Mouse (Mus musculus) thymus, postnatal 0 days (tissue): Measurements from ENCODE around the gene Krt82. TPM values are rescaled to one million over a fixed set of nuclear protein-coding genes. Genes with fewer than 3 reads are reported as not detected.

Experiments
- DNase-seq: peaks from one replicate; pipeline ENCODE4 v3.0.0-alpha.2; 2015; ENCODE audit warnings: low spot score
- polyA plus RNA-seq: library from polyadenylated mRNA; unstranded; fragments of >200 nt; fragmentation: Nextera tagmentation; extraction: Ambion mirVana; gene quantifications from 2 replicates; pipeline ENCODE4 v1.2.1, GENCODE M21; 2015

The Krt82 gene
- polyA plus RNA-seq: 0.05 and 0.08 TPM in 2 replicates

GRCm38 (mm10) chr15:101550567-101550966 is at the start of gene Krt82:
TSS of gene Krt82 (minus strand) at chr15:101550667.
- no peak for DNase-seq

DNA sequence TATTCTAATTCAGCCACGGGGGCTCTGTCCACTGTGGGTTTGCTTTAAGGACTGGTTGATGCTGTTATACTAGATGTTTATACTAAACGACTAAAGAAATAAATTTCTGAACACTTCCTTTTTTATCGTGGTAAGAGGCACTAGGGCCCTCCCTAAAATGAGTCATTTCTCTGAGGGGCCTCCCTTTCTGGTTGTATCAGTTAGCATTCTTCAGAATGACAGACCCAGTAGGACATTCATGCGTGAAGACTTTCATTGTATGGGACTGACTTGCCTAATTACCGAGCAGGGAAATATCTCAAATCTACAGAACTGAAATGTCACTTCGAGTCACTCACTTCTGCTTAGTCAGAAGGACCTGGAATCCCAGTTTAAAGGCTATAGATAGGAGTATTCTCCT is 48.7 kb upstream of the Krt82 start:
- no peak for DNase-seq

DNA sequence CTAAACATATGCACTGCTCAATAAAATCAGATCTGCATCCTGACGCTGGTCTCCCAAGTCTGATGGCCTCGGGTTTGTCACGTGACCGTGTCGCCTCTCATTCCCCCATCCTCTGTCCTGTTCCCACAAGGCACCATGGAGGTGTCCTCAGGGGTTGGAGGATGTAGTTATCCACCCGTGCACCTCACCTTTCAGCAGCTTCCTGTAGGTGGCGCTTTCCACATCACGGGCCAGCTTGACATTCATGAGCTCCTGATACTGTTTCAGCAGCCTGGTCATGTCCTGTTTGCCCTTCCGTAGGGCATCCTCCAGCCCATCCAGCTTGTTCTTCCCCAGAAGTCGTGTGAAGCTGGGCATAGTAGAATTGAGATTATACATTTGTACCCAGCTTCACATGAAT is 37.7 kb upstream of the Krt82 start:
- DNase-seq: no peak

GRCm38 (mm10) chr15:101584456-101584855 is 34.0 kb upstream of the Krt82 start:
- no peak for DNase-seq

DNA sequence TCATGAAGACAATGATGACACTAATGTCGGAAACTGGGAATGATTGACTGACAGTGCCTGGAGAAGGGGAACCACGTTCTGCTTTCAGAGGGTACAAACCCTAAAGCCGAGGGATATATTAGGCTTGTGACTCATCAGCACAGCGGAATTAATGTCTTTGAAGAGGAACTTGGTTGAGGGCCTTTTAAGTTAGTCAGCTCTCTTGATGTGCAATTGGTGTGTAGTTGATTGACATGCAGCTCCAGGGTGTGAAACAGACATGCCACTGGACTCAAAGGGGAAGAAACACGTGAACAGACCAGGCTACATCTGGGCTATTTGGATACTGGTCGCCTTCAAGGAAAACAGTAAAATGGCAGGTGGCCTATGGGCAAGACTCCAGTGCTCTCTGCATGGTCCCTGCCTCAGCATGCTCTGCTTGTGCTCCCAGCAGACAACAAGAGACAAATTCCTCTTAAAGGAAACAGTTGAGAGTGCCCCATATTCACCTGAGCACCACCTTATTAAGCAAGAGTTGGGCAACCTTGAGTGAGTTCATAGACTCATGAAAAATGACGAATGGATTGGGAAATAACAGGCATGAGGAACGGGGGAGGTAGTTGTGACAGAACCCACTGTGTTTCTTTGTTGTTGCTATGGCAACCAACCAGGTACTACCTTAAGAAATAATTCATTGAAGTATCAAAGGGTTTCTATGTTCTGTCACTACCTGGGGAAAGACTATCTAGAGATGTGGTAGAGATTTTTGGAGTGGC is 32.9 kb upstream of the Krt82 start:
- DNase-seq: no peak

DNA sequence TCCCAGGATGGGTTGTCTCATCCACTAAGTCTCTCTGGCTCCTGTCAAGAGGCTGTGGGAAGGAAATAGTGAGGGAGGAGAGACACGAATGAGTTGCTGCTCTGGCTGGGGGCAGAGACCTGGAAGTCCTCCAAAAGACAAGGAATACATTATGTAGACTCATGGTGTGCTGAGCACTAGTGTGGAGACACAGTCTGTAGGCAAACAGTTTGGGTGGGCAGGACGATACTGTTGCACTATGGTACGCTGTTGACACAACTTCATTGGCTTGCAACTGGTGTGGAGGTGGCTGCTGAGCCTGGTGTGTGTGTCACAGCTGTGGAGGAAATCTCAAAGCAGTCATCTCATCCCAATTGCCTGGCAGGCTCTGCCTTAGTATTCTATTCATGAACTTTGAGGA is 31.2 kb upstream of the Krt82 start:
- DNase-seq: no peak

- DNase-seq: no peak
Observed at GRCm38 (mm10) chr15:101575506-101575905, 25.0 kb upstream of the Krt82 start.

GRCm38 (mm10) chr15:101573796-101574345 is 23.4 kb upstream of the Krt82 start, which contains the start of gene Krt75:
TSS of gene Krt75 (minus strand) at chr15:101573904.
- DNase-seq: no peak

DNA sequence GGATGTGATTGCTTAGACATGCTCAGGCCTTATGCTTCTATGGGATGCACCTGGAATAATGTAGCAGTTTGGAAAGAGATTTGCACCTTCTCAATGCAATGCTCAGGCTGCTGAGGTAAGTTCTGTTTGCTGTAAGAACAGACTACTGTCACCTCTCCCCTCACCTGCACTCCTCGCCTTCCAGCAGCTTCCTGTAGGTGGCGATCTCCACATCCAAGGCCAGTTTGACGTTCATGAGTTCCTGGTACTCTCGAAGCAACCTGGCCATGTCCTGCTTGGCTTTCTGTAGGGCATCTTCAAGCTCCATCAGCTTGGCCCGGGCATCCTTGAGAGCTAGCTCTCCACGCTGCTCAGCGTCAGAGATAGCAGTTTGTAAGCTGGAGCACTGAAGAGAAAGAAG is 17.3 kb upstream of the Krt82 start:
- DNase-seq: no peak

DNA sequence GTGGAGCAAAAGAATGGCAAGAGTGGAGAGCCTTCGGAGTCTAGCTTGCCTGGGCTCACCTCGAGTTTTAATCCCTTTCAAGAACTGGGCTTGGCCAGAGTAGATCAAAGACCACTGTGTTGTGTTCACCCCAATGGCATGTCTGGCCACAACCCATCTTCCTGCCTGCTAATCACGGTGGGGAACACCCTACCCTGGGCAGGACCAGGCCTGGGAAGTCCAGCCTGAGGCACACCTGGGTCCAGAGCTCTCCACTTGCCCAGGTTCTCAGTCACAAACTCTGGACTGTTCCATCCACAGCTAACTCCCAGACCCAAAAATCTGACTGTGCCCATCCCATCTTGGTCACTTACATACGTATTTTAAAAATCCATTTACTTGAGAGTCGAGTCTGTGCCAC is 12.4 kb upstream of the Krt82 start, which contains the start of gene Krt90:
Gene Krt90 (minus strand): TSS at position 101 of the 400 bp plus-strand sequence.
- no peak for DNase-seq

GRCm38 (mm10) chr15:101558034-101558646 is 7.7 kb upstream of the Krt82 start:
- DNase-seq: no peak

DNA sequence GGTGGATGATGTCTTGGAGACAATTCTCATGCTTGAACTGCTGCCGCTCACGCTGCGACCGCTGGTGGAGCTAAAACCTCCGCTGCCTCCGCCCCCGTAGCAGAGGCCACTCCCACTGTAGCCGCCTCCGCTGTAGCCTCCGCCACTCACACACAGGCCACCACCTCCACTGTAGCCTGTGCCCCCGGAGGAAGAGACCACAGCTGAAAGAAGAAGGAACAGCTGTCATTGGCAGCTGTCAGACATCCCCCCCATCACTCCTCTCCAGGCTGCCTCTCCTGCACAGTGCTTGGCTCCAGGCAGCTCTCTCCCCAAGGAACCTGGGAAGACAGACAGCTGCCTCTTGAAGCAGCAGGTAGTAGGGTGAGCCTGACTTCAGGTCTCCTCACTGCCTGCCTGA is 2.7 kb upstream of the Krt82 start:
- peak; percentile 53 for DNase-seq

GRCm38 (mm10) chr15:101552188-101552587 is 1.7 kb upstream of the Krt82 start:
- no peak for DNase-seq

- no peak for DNase-seq
Observed at GRCm38 (mm10) chr15:101544478-101544877, 6.0 kb downstream of the Krt82 start.

DNA sequence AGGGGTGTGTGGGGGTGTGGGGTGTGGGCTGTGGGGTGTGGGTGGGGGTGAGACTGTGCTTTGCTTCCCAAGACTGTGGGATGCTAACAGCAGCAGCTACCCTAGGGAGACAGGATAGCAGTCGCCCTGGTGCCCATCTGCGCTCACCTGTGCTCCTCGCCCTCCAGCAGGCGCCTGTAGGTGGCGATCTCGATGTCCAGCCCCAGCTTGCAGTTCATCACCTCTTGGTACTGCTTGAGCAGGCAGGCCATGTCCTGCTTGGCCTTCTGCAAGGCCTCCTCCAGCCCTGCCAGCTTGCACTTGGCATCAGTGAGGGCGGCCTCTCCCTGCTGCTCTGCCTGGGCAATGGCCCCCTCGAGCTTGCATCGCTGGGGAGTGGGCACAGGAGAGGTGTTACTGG is 7.9 kb downstream of the Krt82 start:
- DNase-seq: no peak

DNA sequence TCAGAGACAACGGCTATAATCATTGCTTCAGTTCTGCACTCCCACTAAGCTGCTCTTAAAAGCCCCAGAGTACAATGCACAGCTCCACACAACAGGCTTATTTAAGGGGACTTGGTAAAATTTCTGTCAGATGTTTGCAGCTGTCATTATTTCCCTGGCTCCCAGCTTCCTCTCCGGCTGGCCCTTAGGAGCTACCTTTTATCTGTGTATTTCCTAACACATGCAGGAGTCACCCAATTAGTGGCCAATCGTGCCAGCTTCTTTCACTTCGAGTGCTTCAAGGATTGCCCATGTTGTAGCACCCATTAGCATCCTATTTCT is 11.9 kb downstream of the Krt82 start:
- DNase-seq: no peak

GRCm38 (mm10) chr15:101537864-101538579 is 12.4 kb downstream of the Krt82 start:
- no peak for DNase-seq

- no peak for DNase-seq
Observed at GRCm38 (mm10) chr15:101536054-101536850, 14.2 kb downstream of the Krt82 start.

DNA sequence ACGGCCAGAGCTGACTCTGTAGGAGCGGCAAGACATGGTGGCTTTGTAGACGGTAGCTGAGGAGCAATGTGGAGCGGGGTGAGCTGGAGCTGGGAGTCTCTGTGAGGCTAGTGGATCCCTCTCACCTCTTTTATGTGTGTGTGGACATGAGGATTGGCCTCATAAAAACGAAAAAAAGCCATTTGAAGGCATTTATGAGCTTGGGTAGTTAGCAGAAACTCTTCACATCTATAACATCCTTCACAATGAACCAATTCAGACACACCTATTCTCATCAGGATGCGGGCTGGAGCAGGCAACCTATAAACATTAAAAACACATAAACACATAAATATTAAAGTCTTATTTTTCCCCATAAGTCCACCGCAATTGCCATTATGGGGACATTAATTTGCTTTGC is 17.7 kb downstream of the Krt82 start, which contains the start of gene Krt84:
Gene Krt84 (minus strand): TSS at position 101 of the 400 bp plus-strand sequence.
- DNase-seq: no peak

DNA sequence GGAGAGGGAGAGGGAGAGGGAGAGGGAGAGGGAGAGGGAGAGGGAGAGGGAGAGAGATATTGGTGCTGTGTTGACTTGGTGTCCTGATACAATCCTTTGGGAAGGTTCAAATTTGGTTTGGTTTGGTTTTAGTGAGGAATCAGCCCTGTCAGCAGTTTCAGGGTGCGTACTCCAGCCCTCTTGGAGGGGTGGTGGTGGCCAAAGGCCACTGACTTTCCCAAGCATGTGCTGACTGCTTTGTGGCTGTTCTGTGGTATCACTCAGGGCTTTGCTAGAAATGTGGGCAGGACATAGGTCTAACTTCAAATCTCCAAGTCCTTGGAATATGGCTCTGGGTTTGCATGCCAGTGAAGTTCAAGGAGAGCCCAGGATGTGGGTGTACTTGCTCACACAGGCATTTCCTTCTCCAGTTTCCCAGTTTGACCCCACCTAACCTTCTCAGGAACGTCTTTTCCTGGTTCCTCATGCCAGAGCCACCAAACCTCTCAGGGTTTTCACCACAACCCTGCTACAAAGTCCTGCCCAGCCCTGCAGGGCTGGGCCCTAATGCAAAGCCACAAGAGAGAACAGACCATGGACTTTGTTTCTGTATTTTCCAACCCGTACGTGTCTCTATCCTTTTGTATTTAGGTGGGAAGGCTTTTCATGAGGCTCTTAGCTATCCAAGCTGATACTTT is 27.8 kb downstream of the Krt82 start:
- DNase-seq: no peak

DNA sequence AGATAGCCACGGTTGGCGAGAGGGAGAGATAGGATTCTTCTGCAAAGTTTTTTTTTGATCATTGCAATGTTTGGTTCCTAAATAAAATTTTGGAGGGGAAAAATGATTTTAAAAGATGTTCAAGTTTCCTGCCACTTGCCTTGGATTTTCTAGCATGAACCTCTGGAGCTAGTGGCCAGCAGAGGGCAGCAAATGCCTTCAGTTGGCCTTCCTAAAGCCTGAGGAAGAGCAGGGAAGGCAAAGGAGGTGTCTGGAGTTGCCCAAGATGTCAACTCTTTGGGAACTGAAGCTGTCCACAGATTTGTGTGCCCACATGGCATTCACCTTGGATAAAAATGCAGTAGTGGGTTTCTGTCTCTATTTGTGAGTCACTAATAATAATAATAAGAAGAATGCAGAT is 30.7 kb downstream of the Krt82 start:
- peak; percentile 43 for DNase-seq
